Mouse (Mus musculus): Measurements from ENCODE around the gene Grap. TPM values are rescaled to one million over a fixed set of nuclear protein-coding genes. Genes with fewer than 3 reads are reported as not detected.

Gene Grap
- polyA plus RNA-seq, 1 experiment from 2014 or later = 5.9 TPM

DNA sequence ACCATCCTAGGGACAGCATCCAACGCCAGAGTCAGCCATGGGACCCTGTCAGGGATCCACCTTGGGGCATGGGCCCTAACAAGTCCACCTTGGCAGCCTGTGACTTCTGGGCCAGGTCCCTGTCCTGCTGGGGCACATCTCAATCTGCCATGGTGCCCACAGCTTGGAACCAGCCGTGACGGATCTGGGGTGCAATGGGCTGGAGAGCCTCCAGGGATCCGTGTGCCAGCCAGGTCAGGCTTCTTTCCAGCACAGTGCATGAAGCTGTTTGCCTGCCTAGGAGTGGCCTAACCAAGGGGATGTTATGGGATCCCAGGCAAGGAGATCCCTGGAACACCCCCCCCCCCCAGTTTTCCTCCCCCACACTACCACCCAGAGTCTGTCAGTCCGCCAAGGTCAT is 39.9 kb downstream of the Grap start:
- H3K9me3 ChIP-seq (ENCODE audit: control insufficient read depth, low read length) = no peaks in the 10 kb centered on the region
- H3K4me3 ChIP-seq (ENCODE audit: low read depth, low read length) = no peak overlapping the region
- 96% methylated on average over 5 of the region's 5 CpGs for WGBS
- H3K27me3 ChIP-seq (ENCODE audit: control insufficient read depth, insufficient read depth, low read length) = no peaks in the 10 kb centered on the region
- H3K9ac ChIP-seq (ENCODE audit: low read length) = no peak overlapping the region
- H3K36me3 ChIP-seq (ENCODE audit: control insufficient read depth, insufficient read depth, low read length) = no peaks in the 10 kb centered on the region
- H3K4me1 ChIP-seq (replicated peaks; ENCODE audit: control insufficient read depth, insufficient read depth, low read length) = no peaks in the 10 kb centered on the region
- no peak for ATAC-seq (replicated peaks; ENCODE audit: low FRiP score)
- DNase-seq (ENCODE audit: low spot score) = no peak
- no peak overlapping the region for H3K4me2 ChIP-seq (ENCODE audit: low read depth, low read length, severe bottlenecking)
- no peak overlapping the region for H3K27ac ChIP-seq (ENCODE audit: low read depth, low read length)

DNA sequence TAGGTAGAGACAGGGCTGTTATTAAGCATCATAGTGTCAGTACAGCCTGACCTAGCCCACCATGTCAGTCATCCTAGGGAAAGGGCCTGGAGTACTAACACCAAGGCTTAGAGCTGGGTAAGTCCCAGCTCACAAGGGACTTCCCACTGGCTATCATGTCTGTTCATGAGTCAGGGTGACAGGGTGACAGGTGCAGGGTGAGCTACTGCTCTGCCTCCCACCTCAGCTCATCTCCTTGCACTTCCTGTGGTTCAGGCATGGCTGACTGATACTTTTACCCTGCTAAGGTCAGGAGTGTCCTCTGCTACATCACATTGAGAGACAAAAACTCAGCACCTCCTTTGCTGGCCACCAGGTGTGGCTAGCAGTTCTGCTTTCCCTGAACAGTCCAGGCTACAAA is 45.8 kb downstream of the Grap start:
- H3K4me1 ChIP-seq (replicated peaks; ENCODE audit: control insufficient read depth, insufficient read depth, low read length) = peaks cover 5% of the 10 kb centered on the region
- no peak overlapping the region for H3K4me2 ChIP-seq (ENCODE audit: low read depth, low read length, severe bottlenecking)
- ATAC-seq (replicated peaks; ENCODE audit: low FRiP score) = no peak
- no peak overlapping the region for H3K9ac ChIP-seq (ENCODE audit: low read length)
- H3K36me3 ChIP-seq (ENCODE audit: control insufficient read depth, insufficient read depth, low read length) = no peaks in the 10 kb centered on the region
- no peak overlapping the region for H3K27ac ChIP-seq (ENCODE audit: low read depth, low read length)
- H3K27me3 ChIP-seq (ENCODE audit: control insufficient read depth, insufficient read depth, low read length) = no peaks in the 10 kb centered on the region
- no peak overlapping the region for H3K4me3 ChIP-seq (ENCODE audit: low read depth, low read length)
- no peak for DNase-seq (ENCODE audit: low spot score)
- H3K9me3 ChIP-seq (ENCODE audit: control insufficient read depth, low read length) = no peaks in the 10 kb centered on the region

GRCm38 (mm10) chr11:61699460-61699859 is 46.4 kb downstream of the Grap start:
- DNase-seq (ENCODE audit: low spot score) (no peak), ATAC-seq (replicated peaks; ENCODE audit: low FRiP score) (no peak)
- H3K4me3 ChIP-seq (ENCODE audit: low read depth, low read length) = no peak overlapping the region
- H3K4me2 ChIP-seq (ENCODE audit: low read depth, low read length, severe bottlenecking) = no peak overlapping the region
- WGBS = 89% methylated on average over 5 of the region's 5 CpGs
- H3K9me3 ChIP-seq (ENCODE audit: control insufficient read depth, low read length) = no peaks in the 10 kb centered on the region
- no peak overlapping the region for H3K27ac ChIP-seq (ENCODE audit: low read depth, low read length)
- H3K4me1 ChIP-seq (replicated peaks; ENCODE audit: control insufficient read depth, insufficient read depth, low read length) = peaks cover 5% of the 10 kb centered on the region
- no peaks in the 10 kb centered on the region for H3K36me3 ChIP-seq (ENCODE audit: control insufficient read depth, insufficient read depth, low read length)
- H3K9ac ChIP-seq (ENCODE audit: low read length) = no peak overlapping the region
- H3K27me3 ChIP-seq (ENCODE audit: control insufficient read depth, insufficient read depth, low read length) = no peaks in the 10 kb centered on the region

DNA sequence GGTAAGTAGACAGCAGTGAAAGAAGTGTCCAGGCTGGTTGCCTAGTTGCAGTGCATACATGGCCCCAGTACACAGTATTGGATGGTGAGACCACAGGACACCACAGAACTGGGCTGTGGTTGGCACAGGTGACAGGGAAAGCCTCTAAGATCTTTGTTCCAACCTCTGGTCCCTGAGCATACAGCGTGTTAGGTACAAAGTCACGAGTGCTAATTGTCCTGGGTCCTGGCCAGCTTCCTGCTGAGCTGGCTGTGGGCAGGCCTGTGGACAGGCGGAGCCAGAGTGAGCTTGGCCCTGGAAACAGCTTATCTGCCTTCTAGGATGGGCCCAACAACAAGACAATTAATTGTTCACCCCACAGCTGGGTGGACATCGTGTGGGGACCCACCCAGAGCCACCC is 46.9 kb downstream of the Grap start:
- no peak overlapping the region for H3K4me3 ChIP-seq (ENCODE audit: low read depth, low read length)
- no peaks in the 10 kb centered on the region for H3K9me3 ChIP-seq (ENCODE audit: control insufficient read depth, low read length)
- DNase-seq (ENCODE audit: low spot score) = no peak
- 75% methylated on average over 4 of the region's 4 CpGs for WGBS
- H3K27me3 ChIP-seq (ENCODE audit: control insufficient read depth, insufficient read depth, low read length) = no peaks in the 10 kb centered on the region
- no peak for ATAC-seq (replicated peaks; ENCODE audit: low FRiP score)
- no peak overlapping the region for H3K4me2 ChIP-seq (ENCODE audit: low read depth, low read length, severe bottlenecking)
- H3K36me3 ChIP-seq (ENCODE audit: control insufficient read depth, insufficient read depth, low read length) = no peaks in the 10 kb centered on the region
- H3K4me1 ChIP-seq (replicated peaks; ENCODE audit: control insufficient read depth, insufficient read depth, low read length) = peaks cover 5% of the 10 kb centered on the region
- H3K9ac ChIP-seq (ENCODE audit: low read length) = no peak overlapping the region
- H3K27ac ChIP-seq (ENCODE audit: low read depth, low read length) = no peak overlapping the region

GRCm38 (mm10) chr11:61701696-61702095 is 48.6 kb downstream of the Grap start:
- no peak overlapping the region for H3K9ac ChIP-seq (ENCODE audit: low read length)
- H3K36me3 ChIP-seq (ENCODE audit: control insufficient read depth, insufficient read depth, low read length) = no peaks in the 10 kb centered on the region
- ATAC-seq (replicated peaks; ENCODE audit: low FRiP score) (no peak), DNase-seq (ENCODE audit: low spot score) (no peak)
- H3K4me2 ChIP-seq (ENCODE audit: low read depth, low read length, severe bottlenecking) = no peak overlapping the region
- H3K27me3 ChIP-seq (ENCODE audit: control insufficient read depth, insufficient read depth, low read length) = no peaks in the 10 kb centered on the region
- H3K4me1 ChIP-seq (replicated peaks; ENCODE audit: control insufficient read depth, insufficient read depth, low read length) = peaks cover 5% of the 10 kb centered on the region
- no peak overlapping the region for H3K27ac ChIP-seq (ENCODE audit: low read depth, low read length)
- no peak overlapping the region for H3K4me3 ChIP-seq (ENCODE audit: low read depth, low read length)
- no peaks in the 10 kb centered on the region for H3K9me3 ChIP-seq (ENCODE audit: control insufficient read depth, low read length)
- WGBS = 38% methylated on average over 5 of the region's 5 CpGs

GRCm38 (mm10) chr11:61702494-61702893 is 49.4 kb downstream of the Grap start:
- Histone ChIP-seq H3K9me3 (ENCODE audit: control insufficient read depth, low read length) (no peaks in the 10 kb centered on the region), H3K27me3 (ENCODE audit: control insufficient read depth, insufficient read depth, low read length) (no peaks in the 10 kb centered on the region), H3K9ac (ENCODE audit: low read length) (no peak overlapping the region), H3K4me2 (ENCODE audit: low read depth, low read length, severe bottlenecking) (no peak overlapping the region), H3K4me3 (ENCODE audit: low read depth, low read length) (no peak overlapping the region), H3K4me1 (replicated peaks; ENCODE audit: control insufficient read depth, insufficient read depth, low read length) (peaks cover 5% of the 10 kb centered on the region), H3K36me3 (ENCODE audit: control insufficient read depth, insufficient read depth, low read length) (no peaks in the 10 kb centered on the region), H3K27ac (ENCODE audit: low read depth, low read length) (no peak overlapping the region)
- WGBS = 91% methylated on average over 5 of the region's 5 CpGs
- DNase-seq (ENCODE audit: low spot score) (no peak), ATAC-seq (replicated peaks; ENCODE audit: low FRiP score) (no peak)

- Histone ChIP-seq H3K9ac (ENCODE audit: low read length) (no peak overlapping the region), H3K27ac (ENCODE audit: low read depth, low read length) (no peak overlapping the region), H3K4me2 (ENCODE audit: low read depth, low read length, severe bottlenecking) (no peak overlapping the region), H3K4me1 (replicated peaks; ENCODE audit: control insufficient read depth, insufficient read depth, low read length) (0 out of 2 replicates have a peak, but pooled peaks cover 2% of the 10 kb centered on the region), H3K9me3 (ENCODE audit: control insufficient read depth, low read length) (no peaks in the 10 kb centered on the region), H3K4me3 (ENCODE audit: low read depth, low read length) (no peak overlapping the region), H3K27me3 (ENCODE audit: control insufficient read depth, insufficient read depth, low read length) (no peaks in the 10 kb centered on the region), H3K36me3 (ENCODE audit: control insufficient read depth, insufficient read depth, low read length) (no peaks in the 10 kb centered on the region)
- WGBS = 91% methylated on average over 2 of the region's 2 CpGs
- no peak for ATAC-seq (replicated peaks; ENCODE audit: low FRiP score)
- DNase-seq (ENCODE audit: low spot score) = no peak
Measured at GRCm38 (mm10) chr11:61705581-61705980, 52.5 kb downstream of the Grap start.

DNA sequence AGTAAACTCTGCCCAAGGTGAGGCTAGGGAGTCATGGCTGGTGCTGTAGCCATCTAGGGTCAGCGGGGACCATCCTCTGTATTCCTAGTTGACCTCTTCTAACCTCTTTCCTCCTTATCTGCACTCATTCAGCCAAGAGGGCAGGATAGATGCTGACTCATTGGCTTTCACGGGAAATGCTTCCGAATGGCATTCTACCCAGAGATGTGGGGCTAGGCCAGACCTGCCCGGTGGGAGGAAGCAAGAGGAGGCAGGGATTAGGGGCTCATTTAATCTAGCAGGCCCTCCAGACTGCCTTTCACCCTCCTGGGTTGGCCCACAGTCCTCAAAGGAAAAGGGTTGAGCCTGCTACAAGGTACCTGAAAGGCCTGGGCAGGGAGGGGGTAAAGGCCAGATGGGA is 53.2 kb downstream of the Grap start:
- H3K27me3 ChIP-seq (ENCODE audit: control insufficient read depth, insufficient read depth, low read length) = no peaks in the 10 kb centered on the region
- H3K4me2 ChIP-seq (ENCODE audit: low read depth, low read length, severe bottlenecking) = no peak overlapping the region
- H3K36me3 ChIP-seq (ENCODE audit: control insufficient read depth, insufficient read depth, low read length) = no peaks in the 10 kb centered on the region
- H3K4me1 ChIP-seq (replicated peaks; ENCODE audit: control insufficient read depth, insufficient read depth, low read length) = 0 out of 2 replicates have a peak, but pooled peaks cover 2% of the 10 kb centered on the region
- H3K9me3 ChIP-seq (ENCODE audit: control insufficient read depth, low read length) = no peaks in the 10 kb centered on the region
- no peak for ATAC-seq (replicated peaks; ENCODE audit: low FRiP score)
- no peak overlapping the region for H3K27ac ChIP-seq (ENCODE audit: low read depth, low read length)
- 67% methylated on average over 4 of the region's 4 CpGs for WGBS
- no peak overlapping the region for H3K9ac ChIP-seq (ENCODE audit: low read length)
- no peak for DNase-seq (ENCODE audit: low spot score)
- H3K4me3 ChIP-seq (ENCODE audit: low read depth, low read length) = no peak overlapping the region

DNA sequence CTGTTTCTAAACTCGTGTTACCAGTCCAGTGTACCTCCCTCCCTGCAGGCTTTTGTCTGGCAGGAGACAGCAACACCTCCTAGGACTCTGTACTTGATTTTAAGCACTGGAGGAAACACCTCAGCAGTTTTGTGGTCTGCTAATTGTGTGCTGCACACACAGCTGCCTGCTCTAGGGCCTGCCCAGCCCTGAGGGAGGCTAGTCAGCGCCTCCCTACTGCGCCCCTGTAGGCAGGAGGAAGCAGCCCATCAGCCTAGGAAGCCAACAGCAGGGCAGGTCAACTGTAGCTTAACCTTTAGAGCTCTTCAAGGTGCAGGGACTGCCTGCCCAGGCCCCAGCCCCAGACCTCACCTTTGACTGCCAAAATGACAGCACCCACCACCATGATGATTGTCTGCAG is 55.9 kb downstream of the Grap start:
- DNase-seq (ENCODE audit: low spot score) = no peak
- 74% methylated on average over 3 of the region's 3 CpGs for WGBS
- H3K27ac ChIP-seq (ENCODE audit: low read depth, low read length) = no peak overlapping the region

More for the DNA sequence above, 55.9 kb downstream of the Grap start:
- ATAC-seq (replicated peaks; ENCODE audit: low FRiP score) = no peak
- Histone ChIP-seq H3K36me3 (ENCODE audit: control insufficient read depth, insufficient read depth, low read length) (no peaks in the 10 kb centered on the region), H3K27me3 (ENCODE audit: control insufficient read depth, insufficient read depth, low read length) (no peaks in the 10 kb centered on the region), H3K4me3 (ENCODE audit: low read depth, low read length) (no peak overlapping the region), H3K9ac (ENCODE audit: low read length) (no peak overlapping the region), H3K9me3 (ENCODE audit: control insufficient read depth, low read length) (no peaks in the 10 kb centered on the region), H3K4me1 (replicated peaks; ENCODE audit: control insufficient read depth, insufficient read depth, low read length) (no peaks in the 10 kb centered on the region), H3K4me2 (ENCODE audit: low read depth, low read length, severe bottlenecking) (no peak overlapping the region)
